In the genomic region with DNA sequence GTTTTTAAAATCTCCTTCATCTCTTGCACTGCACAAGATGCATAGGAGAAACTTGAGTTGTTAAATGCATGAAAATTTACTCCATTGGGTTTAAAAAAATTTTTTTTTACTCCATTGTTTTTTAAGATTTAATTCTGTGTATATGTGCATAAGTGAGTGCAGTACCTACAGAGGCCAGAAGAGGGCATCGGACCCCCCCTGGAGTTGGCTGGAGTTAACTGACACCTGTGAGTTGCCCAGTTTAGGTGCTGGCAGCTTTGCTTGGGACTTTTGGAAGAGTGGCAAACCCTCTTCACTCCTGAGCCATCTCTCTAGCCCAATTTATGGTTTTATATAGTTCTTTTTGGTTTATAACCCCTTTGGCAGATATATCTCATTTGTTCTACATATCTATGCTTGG, we compare ENCODE assay signal across 18 mouse cellular contexts.
DNase-seq lines count a peak whose midpoint lies in the region; ATAC-seq and TF ChIP-seq lines count a peak whose summit lies in the region.
"Had no signal": no experiment of that assay in that cellular context is flagged by ENCODE, and none has a peak within 500 bp of the region (broad histone marks: within the 10 kb centered on the region; RNA-seq: fewer than 3 reads in every experiment).

No protein-coding gene starts in this region.

- peaks cover 31% of the 10 kb centered on the region for H3K4me1 ChIP-seq in lung, embryonic 14.5 days (ENCODE audit: insufficient read depth)
- H3K4me1 ChIP-seq in ES-E14 (ENCODE audit: control insufficient read depth in 2 of 2, insufficient read depth in 2 of 2, low read length in 2 of 2, poor library complexity in 1 of 2): no peaks in the 10 kb centered on the region

- no peak for ATAC-seq in lung, embryonic 14.5 days (ENCODE audit: insufficient read depth)
- ATAC-seq: forebrain, embryonic 13.5 days had no signal

- peak; percentile 59 for TF ChIP-seq CTCF in gastrocnemius, adult 2 months (IDR thresholded peaks at IDR 0.05)
- TF ChIP-seq CTCF in lung, embryonic 14.5 days (IDR thresholded peaks at IDR 0.05; ENCODE audit: low read depth): peak; percentile 53

- no peak overlapping the region for H3K27ac ChIP-seq in gastrocnemius, adult 2 months
- H3K27ac ChIP-seq in lung, embryonic 14.5 days (ENCODE audit: low read depth): no peak overlapping the region
- no peak overlapping the region for H3K27ac ChIP-seq in ES-E14 (ENCODE audit: insufficient read depth, low read depth, low read length, poor library complexity, severe bottlenecking)
- H3K27ac ChIP-seq: forebrain, embryonic 13.5 days; hindbrain, embryonic 10.5 days; midbrain, embryonic 12.5 days; neural tube, embryonic 13.5 days had no signal

- intact Hi-C loops in gastrocnemius, adult 2 months (cut with DNase I): no loop called here
- intact Hi-C loops in left cerebral cortex, postnatal 4 days (cut with DNase I): no loop called here

- H3K4me3 ChIP-seq in gastrocnemius, adult 2 months: no peak overlapping the region
- H3K4me3 ChIP-seq in lung, embryonic 14.5 days (ENCODE audit: low read depth, low read length): no peak overlapping the region
- H3K4me3 ChIP-seq in ES-E14 (ENCODE audit: insufficient read depth in 1 of 2, low read depth in 1 of 2, low read length in 2 of 2, poor library complexity in 1 of 2, severe bottlenecking in 1 of 2): no peak overlapping the region
- H3K4me3 ChIP-seq: embryonic facial prominence, embryonic 12.5 days; forebrain, embryonic 13.5 days; hindbrain, embryonic 10.5 days; lung, embryonic 15.5 days; midbrain, embryonic 12.5 days; neural tube, embryonic 13.5 days had no signal

- H3K9me3 ChIP-seq in lung, embryonic 14.5 days (ENCODE audit: low read depth, low read length): no peaks in the 10 kb centered on the region; the same call in 1 of the 2 replicates
- H3K9me3 ChIP-seq in ES-E14 (ENCODE audit: control insufficient read depth, insufficient read depth, low read depth, low read length): no peaks in the 10 kb centered on the region
- H3K9me3 ChIP-seq: embryonic facial prominence, embryonic 12.5 days; forebrain, embryonic 13.5 days; lung, embryonic 15.5 days; neural tube, embryonic 13.5 days had no signal

- no peak for DNase-seq in gastrocnemius, adult 2 months
- DNase-seq in gastrocnemius, adult 18-20 months (ENCODE audit: low spot score): no peak
- no peak for DNase-seq in lung, embryonic 14.5 days
- DNase-seq in lung, postnatal 14 days: no peak
- DNase-seq in ES-E14 (ENCODE audit: low read depth, low spot score) (peak; percentile 9), MN1 (ENCODE audit: low spot score) (no peak)
- peak; percentile 47 for DNase-seq in induced T-regulatory cell, adult 2 months (ENCODE audit: low read depth)
- DNase-seq in left cerebral cortex, postnatal 4 days: no peak
- DNase-seq: adrenal gland, adult 8-10 months; cerebellum, adult 9-10 months; heart, adult 11 months; kidney, postnatal 10 days had no signal

- no peaks in the 10 kb centered on the region for H3K27me3 ChIP-seq in lung, embryonic 14.5 days (ENCODE audit: insufficient read depth, low read length)
- H3K27me3 ChIP-seq: embryonic facial prominence, embryonic 12.5 days; forebrain, embryonic 13.5 days; lung, embryonic 15.5 days; midbrain, embryonic 12.5 days; neural tube, embryonic 13.5 days had no signal

- in situ Hi-C loops in ES-E14 (cut with MboI; ENCODE audit: low sequenced_read_pairs in 2 of 2, unreplicated experiment in 2 of 2): no loop called here

- WGBS in lung, embryonic 14.5 days: 91% methylated on average over 1 of the region's 1 CpGs

- H3K36me3 ChIP-seq in lung, embryonic 14.5 days (ENCODE audit: insufficient read depth): no peaks in the 10 kb centered on the region
- H3K36me3 ChIP-seq in ES-E14 (ENCODE audit: control insufficient read depth, insufficient read depth, low read length, poor library complexity, severe bottlenecking): no peaks in the 10 kb centered on the region
- H3K36me3 ChIP-seq: embryonic facial prominence, embryonic 12.5 days; hindbrain, embryonic 10.5 days; lung, embryonic 15.5 days; midbrain, embryonic 12.5 days; neural tube, embryonic 13.5 days had no signal

- H3K9ac ChIP-seq in lung, embryonic 14.5 days: no peak overlapping the region
- no peak overlapping the region for H3K9ac ChIP-seq in ES-E14 (ENCODE audit: insufficient read depth, low read depth, low read length, poor library complexity, severe bottlenecking)
- H3K9ac ChIP-seq: embryonic facial prominence, embryonic 12.5 days; forebrain, embryonic 13.5 days; lung, embryonic 15.5 days; midbrain, embryonic 12.5 days; neural tube, embryonic 13.5 days had no signal

- H3K4me2 ChIP-seq in lung, embryonic 14.5 days: no peak overlapping the region
- H3K4me2 ChIP-seq: embryonic facial prominence, embryonic 12.5 days; forebrain, embryonic 13.5 days; lung, embryonic 15.5 days; midbrain, embryonic 12.5 days; neural tube, embryonic 13.5 days had no signal

TF ChIP-seq in ES-E14, 5 proteins besides CTCF, POLR2A, EP300 and RAD21:
- no peak for TF ChIP-seq MAFK (IDR thresholded peaks at IDR 0.05; ENCODE audit: insufficient read depth, low read depth, low read length)
- no peak for TF ChIP-seq ZNF384 (IDR thresholded peaks at IDR 0.05; ENCODE audit: low read depth, low read length)
- TF ChIP-seq HCFC1 (IDR thresholded peaks at IDR 0.05; ENCODE audit: borderline replicate concordance, insufficient read depth, low read length): no peak
- 0 out of 2 replicates have a peak, but pooled peaks have one; percentile 16 for TF ChIP-seq ZC3H11A (IDR thresholded peaks at IDR 0.05; ENCODE audit: borderline replicate concordance, low read depth, low read length)
- TF ChIP-seq CHD2 (IDR thresholded peaks at IDR 0.05; ENCODE audit: low read depth, low read length): no peak

Comparison
In these comparisons a context has a peak if more than half of its experiments do, and no peak if none do; other contexts are left out.
1. DNase-seq: peak in ES-E14 (single experiment) and induced T-regulatory cell, adult 2 months (single experiment); none in gastrocnemius, adult 2 months (single experiment), gastrocnemius, adult 18-20 months (single experiment), lung, embryonic 14.5 days (single experiment), lung, postnatal 14 days (single experiment), left cerebral cortex, postnatal 4 days (single experiment) and MN1 (single experiment).